Mouse (Mus musculus) bone marrow, adult 2 months (tissue): ENCODE results near the gene Epb41l2.

Experiments
- CTCF ChIP-seq: fragments of 200-500 bp; IDR thresholded peaks from 2 replicates; pipeline ENCODE4 v1.5.1; 2011; ENCODE audit warnings: low read length, control low read depth; ENCODE audit not compliant: control insufficient read depth, insufficient read depth
- POLR2A ChIP-seq: fragments of 200-500 bp; IDR thresholded peaks from 2 replicates; pipeline ENCODE4 v1.6.1; 2011; ENCODE audit warnings: low read depth, mild to moderate bottlenecking, control low read depth, low read length, borderline replicate concordance; ENCODE audit not compliant: control insufficient read depth

DNA sequence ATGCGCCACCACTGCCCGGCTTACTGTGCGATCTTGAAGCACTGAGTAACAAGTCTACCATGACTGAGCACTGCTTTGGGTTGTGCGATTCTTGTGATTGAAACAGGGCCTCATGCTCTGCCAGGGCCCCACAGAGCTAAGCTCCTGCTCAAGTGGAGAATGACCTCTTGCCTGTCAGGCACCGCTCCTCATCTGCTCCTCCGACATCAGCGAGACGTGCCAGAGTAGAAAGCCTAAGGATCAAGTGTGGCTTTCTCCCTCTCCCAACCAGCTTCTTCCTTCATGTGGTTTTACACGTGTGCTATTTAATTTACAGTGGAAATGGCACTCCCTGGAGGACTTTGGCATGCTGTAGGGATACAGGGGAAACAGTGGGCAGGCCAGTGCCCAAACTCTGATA is 10.1 kb downstream of the Epb41l2 start:
- TF ChIP-seq POLR2A: no peak
- TF ChIP-seq CTCF: no peak
